In the genomic region with DNA sequence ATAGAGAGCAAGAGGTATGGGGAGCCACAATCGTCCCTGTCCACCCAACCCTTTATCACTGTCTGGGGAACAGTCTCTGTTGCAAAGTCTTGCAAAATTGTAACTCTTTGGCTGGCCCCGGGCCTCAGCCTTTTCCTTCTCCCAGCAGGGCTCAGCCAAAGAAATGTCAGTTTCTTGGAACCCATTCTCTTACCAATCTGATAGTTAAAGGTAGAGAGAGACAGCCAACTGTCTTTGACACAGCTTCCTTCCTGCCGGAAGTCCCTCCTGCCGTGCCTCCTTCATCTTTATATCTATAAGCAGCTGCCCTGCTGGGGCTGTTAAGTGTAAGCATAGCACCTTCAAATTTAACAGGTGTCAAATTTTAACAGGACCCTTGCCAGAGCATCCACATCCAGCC, we compare ENCODE assay signal across 13 mouse cellular contexts.
DNase-seq lines count a peak whose midpoint lies in the region; ATAC-seq and TF ChIP-seq lines count a peak whose summit lies in the region.
"Had no signal": no experiment of that assay in that cellular context is flagged by ENCODE, and none has a peak within 500 bp of the region (broad histone marks: within the 10 kb centered on the region; RNA-seq: fewer than 3 reads in every experiment).

No protein-coding gene starts in this region.

- TF ChIP-seq EP300 in liver, postnatal 0 days (IDR thresholded peaks at IDR 0.05; ENCODE audit: low read depth), result peak; percentile 15; the same call in 1 of the 2 replicates

- peaks cover 17% of the 10 kb centered on the region for H3K4me1 ChIP-seq in bone marrow, adult 2 months (ENCODE audit: control insufficient read depth, insufficient read depth, low read length)
- H3K4me1 ChIP-seq in liver, postnatal 0 days (ENCODE audit: insufficient read depth), result peaks cover 58% of the 10 kb centered on the region
- H3K4me1 ChIP-seq in lung, adult 2 months (ENCODE audit: control insufficient read depth, insufficient read depth, low read length), result no peaks in the 10 kb centered on the region
- H3K4me1 ChIP-seq: embryonic facial prominence, embryonic 13.5 days; hindbrain, embryonic 12.5 days; neural tube, embryonic 12.5 days had no signal

- H3K9me3 ChIP-seq in liver, postnatal 0 days (ENCODE audit: low read length), result no peaks in the 10 kb centered on the region
- H3K9me3 ChIP-seq: embryonic facial prominence, embryonic 13.5 days; hindbrain, embryonic 12.5 days; limb, embryonic 15.5 days; neural tube, embryonic 12.5 days had no signal

- no peaks in the 10 kb centered on the region for H3K27me3 ChIP-seq in liver, postnatal 0 days (ENCODE audit: insufficient read depth, low read length)
- H3K27me3 ChIP-seq: embryonic facial prominence, embryonic 13.5 days; hindbrain, embryonic 12.5 days; limb, embryonic 15.5 days; neural tube, embryonic 12.5 days had no signal

- peak overlapping the region; percentile 51 for H3K4me2 ChIP-seq in liver, postnatal 0 days (ENCODE audit: low read depth, low read length)
- H3K4me2 ChIP-seq: embryonic facial prominence, embryonic 13.5 days; hindbrain, embryonic 12.5 days; limb, embryonic 15.5 days; neural tube, embryonic 12.5 days had no signal

- no peak for ATAC-seq in liver, postnatal 0 days
- ATAC-seq in cerebellum, adult (ENCODE audit: insufficient number of reproducible peaks, low FRiP score, low TSS enrichment), result no peak

- TF ChIP-seq POLR2A in bone marrow, adult 2 months (IDR thresholded peaks at IDR 0.05; ENCODE audit: borderline replicate concordance, control insufficient read depth, low read depth, low read length), result no peak
- TF ChIP-seq POLR2A in lung, adult 2 months (IDR thresholded peaks at IDR 0.05; ENCODE audit: borderline replicate concordance, extremely low read depth, low read depth, low read length), result no peak

- 4% methylated on average over 4 of the region's 4 CpGs for WGBS in bone marrow, adult 2 months
- WGBS in liver, postnatal 0 days (ENCODE audit: insufficient replicate concordance), result 19% methylated on average over 4 of the region's 4 CpGs
- 40% methylated on average over 4 of the region's 4 CpGs for WGBS in lung, adult 2 months

- peak; percentile 19 for DNase-seq in spleen, adult 12 weeks (ENCODE audit: low spot score)
- no peak for DNase-seq in spleen, adult 18-20 months
- DNase-seq in liver, postnatal 0 days, result no peak
- peak; percentile 51 to 62 for DNase-seq in thymus, postnatal 36 days
- DNase-seq in embryo, embryonic 9.5 days (ENCODE audit: extremely low spot score), result no peak
- DNase-seq in lung, adult 2 months, result no peak
- DNase-seq: cerebellum, adult 9-11 months had no signal

- peak overlapping the region; percentile 68 for H3K27ac ChIP-seq in bone marrow, adult 2 months (ENCODE audit: control insufficient read depth, insufficient read depth, low read depth, low read length, poor library complexity)
- peak overlapping the region; percentile 80 for H3K27ac ChIP-seq in liver, postnatal 0 days (ENCODE audit: low read depth)
- H3K27ac ChIP-seq: embryonic facial prominence, embryonic 13.5 days; hindbrain, embryonic 12.5 days; limb, embryonic 15.5 days; neural tube, embryonic 12.5 days had no signal

- H3K9ac ChIP-seq in liver, postnatal 0 days (replicated peaks), result peak overlapping the region; percentile 8; the same call in 1 of the 2 replicates
- H3K9ac ChIP-seq: embryonic facial prominence, embryonic 13.5 days; hindbrain, embryonic 12.5 days; limb, embryonic 15.5 days; neural tube, embryonic 12.5 days had no signal

- no peak overlapping the region for H3K4me3 ChIP-seq in bone marrow, adult 2 months (replicated peaks; ENCODE audit: control insufficient read depth, low read depth, low read length)
- peak overlapping the region; percentile 35; the same call in 1 of the 2 replicates for H3K4me3 ChIP-seq in liver, postnatal 0 days (ENCODE audit: low read depth, low read length)
- H3K4me3 ChIP-seq in lung, adult 2 months (replicated peaks; ENCODE audit: extremely low read depth, low read depth, low read length), result no peak overlapping the region
- H3K4me3 ChIP-seq: embryonic facial prominence, embryonic 13.5 days; hindbrain, embryonic 12.5 days; limb, embryonic 15.5 days; neural tube, embryonic 12.5 days had no signal

- no peaks in the 10 kb centered on the region for H3K36me3 ChIP-seq in liver, postnatal 0 days (replicated peaks; ENCODE audit: insufficient read depth, low read length)
- H3K36me3 ChIP-seq: embryonic facial prominence, embryonic 13.5 days; hindbrain, embryonic 12.5 days; limb, embryonic 15.5 days; neural tube, embryonic 12.5 days had no signal

- no peak for TF ChIP-seq CTCF in bone marrow, adult 2 months (IDR thresholded peaks at IDR 0.05; ENCODE audit: control insufficient read depth, insufficient read depth, low read length)
- no peak for TF ChIP-seq CTCF in liver, postnatal 0 days (IDR thresholded peaks at IDR 0.05; ENCODE audit: low read depth)
- no peak for TF ChIP-seq CTCF in lung, adult 2 months (IDR thresholded peaks at IDR 0.05; ENCODE audit: insufficient read depth, low read length)

Comparison
In these comparisons a context has a peak if more than half of its experiments do, and no peak if none do; other contexts are left out.
1. DNase-seq: peak in spleen, adult 12 weeks (single experiment) and thymus, postnatal 36 days (2 of 2); none in spleen, adult 18-20 months (0 of 2), liver, postnatal 0 days (single experiment), embryo, embryonic 9.5 days (single experiment) and lung, adult 2 months (single experiment).